Mouse (Mus musculus): Measurements from ENCODE around the gene Ddx3x. TPM values are rescaled to one million over a fixed set of nuclear protein-coding genes. Genes with fewer than 3 reads are reported as not detected.
A peak's percentile ranks its signal among the peaks of the same experiment; 100 is the strongest.
"Not testable (repeated sequence)": the region's sequence is repeated elsewhere in the genome, so short reads cannot be mapped to it uniquely, and the experiment has no call there.

Ddx3x gene
- 167 and 183 TPM in 2 replicates for polyA plus RNA-seq (2016; fragmentation: Nextera tagmentation; extraction: Ambion mirVana)

DNA sequence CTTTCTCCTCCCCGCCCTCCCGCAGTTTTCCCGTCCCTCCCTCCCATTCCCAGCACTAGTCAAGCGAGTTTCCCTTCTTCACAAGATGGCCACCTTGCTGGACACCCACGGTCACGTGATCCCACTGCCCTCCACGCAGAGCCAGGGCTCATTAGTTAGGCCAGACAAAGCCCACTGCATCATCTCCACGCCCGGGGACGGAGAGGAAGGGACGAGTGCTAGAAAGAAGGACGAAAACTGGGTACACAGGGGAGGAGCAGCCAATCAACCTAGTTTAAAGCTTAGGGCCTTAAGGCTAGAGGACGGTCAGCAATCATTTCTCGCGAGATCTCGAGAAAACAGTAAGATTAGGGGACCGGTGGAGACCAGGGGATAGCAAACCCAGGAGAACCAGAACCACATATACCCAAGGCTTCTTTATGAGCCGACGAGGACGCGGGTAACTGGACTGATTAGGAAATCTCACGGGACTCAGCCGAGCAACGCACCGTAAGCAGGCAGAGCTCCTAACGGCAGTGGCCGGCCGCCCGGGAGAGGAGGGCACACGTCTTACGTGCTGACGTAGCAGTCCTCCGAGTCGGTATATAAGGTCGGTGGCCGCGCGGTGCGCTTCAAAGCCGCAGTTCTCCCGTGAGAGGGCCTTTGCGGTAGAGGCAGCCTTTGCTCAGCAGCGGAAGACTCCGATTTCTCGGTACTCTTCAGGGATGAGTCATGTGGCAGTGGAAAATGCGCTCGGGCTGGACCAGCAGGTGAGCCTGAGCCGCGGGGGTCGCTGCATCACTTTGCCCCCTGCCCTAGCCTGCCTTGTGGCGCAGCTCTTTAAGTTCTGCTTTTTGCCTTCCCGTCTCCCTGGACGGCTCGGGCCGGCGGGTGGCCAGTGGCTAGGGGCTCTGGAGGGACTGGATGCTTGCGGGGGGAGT lies at the start of gene Ddx3x:
Ddx3x (plus strand) TSS at position 562 of the 920 bp plus-strand sequence.
- DNase-seq (ENCODE audit: extremely low spot score, low spot score) = peak; percentile 89
- Histone ChIP-seq H3K27ac (peak within 1 kb of the TSS; percentile 99), H3K36me3 (replicated peaks) (peaks cover 28% of the 10 kb centered on the region), H3K9me3 (no peaks in the 10 kb centered on the region), H3K27me3 (ENCODE audit: poor library complexity, severe bottlenecking) (peaks cover 24% of the 10 kb centered on the region), H3K4me3 (peak within 1 kb of the TSS; percentile 80), H3K4me1 (peaks cover 27% of the 10 kb centered on the region)
- WGBS = under 1% methylated on average over 56 of the region's 57 CpGs

GRCm38 (mm10) chrX:13231243-13231642 lies 49.5 kb upstream of the Ddx3x start:
- Histone ChIP-seq H3K36me3 (replicated peaks) (no peaks in the 10 kb centered on the region), H3K4me3 (peak overlapping the region; percentile 45), H3K27me3 (ENCODE audit: poor library complexity, severe bottlenecking) (peaks cover 55% of the 10 kb centered on the region), H3K27ac (peak overlapping the region; percentile 85), H3K4me1 (peaks cover 15% of the 10 kb centered on the region), H3K9me3 (no peaks in the 10 kb centered on the region)
- peak; percentile 15 for DNase-seq (ENCODE audit: extremely low spot score, low spot score)
- WGBS = 34% methylated on average over 9 of the region's 9 CpGs

- not testable (repeated sequence) for H3K9me3 ChIP-seq; DNase-seq (ENCODE audit: extremely low spot score, low spot score); H3K27ac ChIP-seq; H3K4me3 ChIP-seq; H3K36me3 ChIP-seq (replicated peaks)
- 87% methylated on average over 1 of the region's 1 CpGs for WGBS
- Histone ChIP-seq H3K4me1 (peaks cover 20% of the 10 kb centered on the region), H3K27me3 (ENCODE audit: poor library complexity, severe bottlenecking) (peaks cover 65% of the 10 kb centered on the region)
Measured at GRCm38 (mm10) chrX:13232834-13233233, 47.9 kb upstream of the Ddx3x start.

DNA sequence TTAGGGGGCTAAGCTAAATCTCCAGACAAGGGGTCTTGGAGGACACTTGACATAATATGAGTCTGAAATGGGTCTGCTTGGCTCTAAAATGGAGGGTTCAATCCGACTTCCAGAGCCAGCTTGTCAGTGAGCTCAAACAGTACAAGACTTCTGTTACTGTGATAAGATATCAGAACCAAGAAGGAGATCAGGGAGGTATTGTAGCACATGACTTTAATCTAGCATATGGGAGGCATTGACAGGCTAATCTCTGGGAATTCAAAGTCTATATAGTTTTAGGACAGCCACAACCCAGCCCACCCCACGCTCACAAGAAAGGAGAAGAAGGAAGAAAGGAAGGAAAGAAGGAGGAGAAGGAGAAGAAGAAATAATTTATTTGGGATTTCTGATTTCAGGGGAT lies 47.1 kb upstream of the Ddx3x start:
- Histone ChIP-seq H3K27me3 (ENCODE audit: poor library complexity, severe bottlenecking) (peaks cover 73% of the 10 kb centered on the region), H3K4me3 (no peak overlapping the region), H3K9me3 (no peaks in the 10 kb centered on the region), H3K36me3 (replicated peaks) (no peaks in the 10 kb centered on the region), H3K27ac (no peak overlapping the region), H3K4me1 (peaks cover 20% of the 10 kb centered on the region)
- no peak for DNase-seq (ENCODE audit: extremely low spot score, low spot score)
- WGBS = 73% methylated on average over 2 of the region's 2 CpGs

GRCm38 (mm10) chrX:13234709-13235108 lies 46.1 kb upstream of the Ddx3x start:
- peaks cover 20% of the 10 kb centered on the region for H3K4me1 ChIP-seq
- H3K27ac ChIP-seq = no peak overlapping the region
- DNase-seq (ENCODE audit: extremely low spot score, low spot score) = no peak
- no peaks in the 10 kb centered on the region for H3K9me3 ChIP-seq
- no peak overlapping the region for H3K4me3 ChIP-seq
- H3K36me3 ChIP-seq (replicated peaks) = no peaks in the 10 kb centered on the region
- 73% methylated on average over 4 of the region's 4 CpGs for WGBS
- peaks cover 84% of the 10 kb centered on the region for H3K27me3 ChIP-seq (ENCODE audit: poor library complexity, severe bottlenecking)

- DNase-seq (ENCODE audit: extremely low spot score, low spot score) = peak; percentile 18
- H3K9me3 ChIP-seq = no peaks in the 10 kb centered on the region
- H3K36me3 ChIP-seq (replicated peaks) = no peaks in the 10 kb centered on the region
- peak overlapping the region; percentile 67 for H3K27ac ChIP-seq
- WGBS = 53% methylated on average over 2 of the region's 2 CpGs
- peaks cover 93% of the 10 kb centered on the region for H3K27me3 ChIP-seq (ENCODE audit: poor library complexity, severe bottlenecking)
- H3K4me1 ChIP-seq = peaks cover 28% of the 10 kb centered on the region
- no peak overlapping the region for H3K4me3 ChIP-seq
Measured at GRCm38 (mm10) chrX:13236100-13236568, 44.6 kb upstream of the Ddx3x start.

- no peaks in the 10 kb centered on the region for H3K9me3 ChIP-seq
- 93% methylated on average over 6 of the region's 6 CpGs for WGBS
- DNase-seq (ENCODE audit: extremely low spot score, low spot score) = no peak
- no peak overlapping the region for H3K27ac ChIP-seq
- H3K4me3 ChIP-seq = no peak overlapping the region
- H3K27me3 ChIP-seq (ENCODE audit: poor library complexity, severe bottlenecking) = peaks cover 97% of the 10 kb centered on the region
- no peaks in the 10 kb centered on the region for H3K36me3 ChIP-seq (replicated peaks)
- H3K4me1 ChIP-seq = peaks cover 39% of the 10 kb centered on the region
Measured at GRCm38 (mm10) chrX:13239455-13239854, 41.3 kb upstream of the Ddx3x start.

DNA sequence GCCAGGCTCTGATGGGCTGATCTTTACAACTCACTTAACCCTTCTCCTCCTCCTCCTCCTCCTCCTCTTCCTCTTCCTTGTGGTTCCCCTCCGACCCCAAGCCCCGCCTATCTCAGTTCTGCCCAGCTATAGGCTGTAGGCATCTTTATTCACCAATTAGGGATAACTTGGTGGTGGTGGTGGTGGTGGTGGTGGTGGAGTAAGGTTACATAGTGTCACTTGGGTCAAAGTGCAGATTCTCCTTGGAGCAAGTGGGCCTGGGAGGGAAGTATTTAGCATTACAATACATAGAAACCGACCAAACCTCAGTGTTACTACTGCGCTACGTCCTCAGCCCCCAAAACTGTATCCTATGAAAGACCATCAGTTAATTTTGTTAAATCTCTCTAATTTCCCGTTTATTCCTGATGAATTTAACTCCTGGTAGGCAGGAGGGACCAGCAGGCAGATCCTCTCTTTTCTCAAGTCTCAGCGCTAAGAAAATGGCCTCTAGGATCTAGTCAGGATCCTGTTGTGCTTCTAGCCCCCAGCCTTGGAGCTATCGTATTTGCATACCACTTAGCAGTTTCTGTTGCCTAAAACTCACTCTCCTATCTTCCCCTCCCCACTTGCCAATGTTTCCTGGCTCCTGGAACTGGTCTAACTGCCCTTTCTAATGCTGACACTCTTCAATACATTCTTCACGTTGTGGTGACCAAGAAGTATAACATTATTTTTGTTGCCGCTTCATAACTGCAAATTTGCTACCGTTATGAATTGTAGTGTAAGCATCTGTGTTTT lies 39.9 kb upstream of the Ddx3x start:
- no peaks in the 10 kb centered on the region for H3K9me3 ChIP-seq
- peaks cover 97% of the 10 kb centered on the region for H3K27me3 ChIP-seq (ENCODE audit: poor library complexity, severe bottlenecking)
- WGBS = 18% methylated on average over 11 of the region's 11 CpGs
- no peaks in the 10 kb centered on the region for H3K36me3 ChIP-seq (replicated peaks)
- peak; percentile 15 for DNase-seq (ENCODE audit: extremely low spot score, low spot score)
- H3K27ac ChIP-seq = peak overlapping the region; percentile 95
- H3K4me1 ChIP-seq = peaks cover 38% of the 10 kb centered on the region
- peak overlapping the region; percentile 49 for H3K4me3 ChIP-seq

DNA sequence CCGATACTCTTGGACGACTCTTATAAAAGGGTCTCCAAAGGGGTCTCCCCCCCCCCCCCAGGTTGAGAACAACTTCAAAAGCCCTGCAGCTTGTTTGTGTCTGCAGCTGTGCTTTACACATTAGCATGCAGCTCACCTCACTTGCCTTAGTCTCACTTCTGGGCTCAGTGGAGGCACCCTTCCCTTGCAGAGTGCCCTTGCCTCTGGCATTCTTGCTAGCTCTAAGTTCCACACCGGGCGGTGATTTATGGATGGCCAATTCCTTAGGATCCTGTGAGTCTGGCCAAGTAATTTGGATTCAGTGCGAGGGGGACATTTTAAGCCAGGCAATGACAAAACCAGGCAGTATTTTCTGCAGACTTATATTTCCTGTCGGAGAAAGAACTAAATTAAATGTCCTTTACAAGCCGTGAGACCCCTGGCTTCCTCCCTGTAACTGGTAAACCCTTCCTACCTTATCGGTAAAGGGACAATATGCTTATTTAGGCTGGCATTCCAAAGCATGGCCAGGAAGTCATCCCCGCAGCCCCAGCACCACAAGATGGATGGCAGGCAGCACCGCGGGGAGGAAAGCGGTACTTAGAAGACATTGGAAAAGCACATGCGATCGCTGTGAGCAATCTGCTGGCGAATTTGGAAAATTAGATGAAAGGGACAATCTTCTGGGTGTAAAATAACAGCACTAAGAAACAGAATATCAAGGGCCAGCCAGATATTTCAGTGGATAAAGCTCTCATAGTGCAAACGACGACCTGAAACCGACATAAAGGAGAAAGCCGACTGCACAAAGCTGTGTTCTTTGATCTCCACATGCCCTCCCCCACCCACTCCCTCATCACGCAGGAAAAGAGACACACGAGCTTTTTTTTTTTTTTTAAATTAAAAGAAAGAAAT lies 39.1 kb upstream of the Ddx3x start:
- H3K4me3 ChIP-seq = peak overlapping the region; percentile 49
- H3K9me3 ChIP-seq = no peaks in the 10 kb centered on the region
- no peaks in the 10 kb centered on the region for H3K36me3 ChIP-seq (replicated peaks)
- peaks cover 30% of the 10 kb centered on the region for H3K4me1 ChIP-seq
- peak; percentile 36 for DNase-seq (ENCODE audit: extremely low spot score, low spot score)
- H3K27me3 ChIP-seq (ENCODE audit: poor library complexity, severe bottlenecking) = peaks cover 97% of the 10 kb centered on the region
- 12% methylated on average over 21 of the region's 21 CpGs for WGBS
- peak overlapping the region; percentile 95 for H3K27ac ChIP-seq

GRCm38 (mm10) chrX:13242320-13243096 lies 38.3 kb upstream of the Ddx3x start:
- Histone ChIP-seq H3K4me1 (peaks cover 29% of the 10 kb centered on the region), H3K4me3 (peak overlapping the region; percentile 49), H3K9me3 (no peaks in the 10 kb centered on the region), H3K36me3 (replicated peaks) (no peaks in the 10 kb centered on the region), H3K27ac (peak overlapping the region; percentile 95), H3K27me3 (ENCODE audit: poor library complexity, severe bottlenecking) (peaks cover 98% of the 10 kb centered on the region)
- DNase-seq (ENCODE audit: extremely low spot score, low spot score) = peak; percentile 77
- 15% methylated on average over 24 of the region's 24 CpGs for WGBS

Data from forebrain, embryonic 10.5 days (tissue).